Mouse (Mus musculus) MEL (cell line): Measurements from ENCODE around the gene Papss1. TPM values are rescaled to one million over a fixed set of nuclear protein-coding genes. Genes with fewer than 3 reads are reported as not detected.

Source experiments
- DNase-seq: peaks from one replicate; pipeline ENCODE4 v3.0.0; 2011; ENCODE audit warnings: low read depth, low spot score
- H3K27ac ChIP-seq: 2 replicates; pipeline ENCODE4 v1.5.1; 2012; ENCODE audit warnings: low read depth, mild to moderate bottlenecking, control low read depth, low read length, moderate library complexity; ENCODE audit not compliant: control insufficient read depth
- H3K27me3 ChIP-seq, 2 experiments: fragments of 150-350 bp in 1 of 2; sonication (generic) in 1 of 2; 2 replicates each; pipeline ENCODE4 v1.6.1; 2012; ENCODE audit warnings: low read length in 2 of 2, mild to moderate bottlenecking in 2 of 2, improper control_type of control experiment in 1 of 2, moderate library complexity in 1 of 2; ENCODE audit not compliant: insufficient read depth in 2 of 2, control insufficient read depth in 1 of 2
- H3K36me3 ChIP-seq, 2 experiments: 2 replicates each; pipeline ENCODE4 v1.6.1; 2012 to 2014; ENCODE audit warnings: low read length in 2 of 2, improper control_type of control experiment in 1 of 2, inconsistent platforms in 1 of 2, mild to moderate bottlenecking in 1 of 2; ENCODE audit not compliant: insufficient read depth in 2 of 2, control insufficient read depth in 1 of 2
- H3K4me1 ChIP-seq, 2 experiments: fragments of 150-350 bp in 1 of 2; sonication (generic) in 1 of 2; 2 replicates each; pipeline ENCODE4 v1.6.1; 2012; ENCODE audit warnings: low read length in 2 of 2, improper control_type of control experiment in 1 of 2, mild to moderate bottlenecking in 1 of 2; ENCODE audit not compliant: insufficient read depth in 2 of 2, control insufficient read depth in 1 of 2
- H3K4me3 ChIP-seq, 2 experiments: fragments of 150-350 bp in 1 of 2; sonication (generic) in 1 of 2; 2 replicates each; pipeline ENCODE4 v1.5.1; 2012; ENCODE audit warnings: low read depth in 2 of 2, low read length in 2 of 2, mild to moderate bottlenecking in 2 of 2, moderate library complexity in 2 of 2, control low read depth in 1 of 2, improper control_type of control experiment in 1 of 2; ENCODE audit not compliant: control insufficient read depth in 1 of 2, insufficient read depth in 1 of 2
- H3K79me2 ChIP-seq: 2 replicates; pipeline ENCODE4 v1.6.1; 2012; ENCODE audit warnings: mild to moderate bottlenecking, low read length, moderate library complexity; ENCODE audit not compliant: control insufficient read depth, poor library complexity, insufficient read depth
- H3K9ac ChIP-seq: 2 replicates; pipeline ENCODE4 v1.6.1; 2012; ENCODE audit warnings: low read depth, mild to moderate bottlenecking, control low read depth, low read length, moderate library complexity; ENCODE audit not compliant: control insufficient read depth, poor library complexity, severe bottlenecking
- H3K9me3 ChIP-seq: fragments of 150-350 bp; sonication (generic); replicated peaks from 2 replicates; pipeline ENCODE4 v1.6.1; 2012; ENCODE audit warnings: mild to moderate bottlenecking, low read length, improper control_type of control experiment, moderate library complexity; ENCODE audit not compliant: insufficient read depth
- BHLHE40 ChIP-seq: IDR thresholded peaks from 2 replicates; pipeline ENCODE4 v1.6.1; 2012; ENCODE audit warnings: low read depth, mild to moderate bottlenecking, inconsistent platforms, low read length, improper control_type of control experiment, borderline replicate concordance
- CHD1 ChIP-seq: IDR thresholded peaks from 2 replicates; pipeline ENCODE4 v1.6.1; 2012; ENCODE audit warnings: low read depth, mild to moderate bottlenecking, inconsistent platforms, low read length, improper control_type of control experiment
- CHD2 ChIP-seq: IDR thresholded peaks from 2 replicates; pipeline ENCODE4 v1.6.1; 2011; ENCODE audit warnings: low read length, improper control_type of control experiment
- CTCF ChIP-seq, 3 experiments: IDR thresholded peaks in 2 of 3; conservative IDR thresholded peaks in 1 of 3; 2 replicates each; pipeline ENCODE4 v1.5.1; 2011 to 2012; ENCODE audit warnings: low read length in 3 of 3, low read depth in 2 of 3, mild to moderate bottlenecking in 2 of 3, improper control_type of control experiment in 1 of 3, inconsistent platforms in 1 of 3, mixed read lengths in 1 of 3, moderate library complexity in 1 of 3; ENCODE audit not compliant: control insufficient read depth in 1 of 3, insufficient read depth in 1 of 3, poor library complexity in 1 of 3, severe bottlenecking in 1 of 3
- E2F4 ChIP-seq: IDR thresholded peaks from 2 replicates; pipeline ENCODE4 v1.6.1; 2011; ENCODE audit warnings: low read depth, low read length, improper control_type of control experiment, borderline replicate concordance
- EP300 ChIP-seq, 2 experiments: IDR thresholded peaks; 2 replicates each; pipeline ENCODE4 v1.6.1; 2011; ENCODE audit warnings: improper control_type of control experiment in 2 of 2, low read length in 2 of 2, low read depth in 1 of 2, mild to moderate bottlenecking in 1 of 2
- MXI1 ChIP-seq: IDR thresholded peaks from 2 replicates; pipeline ENCODE4 v1.6.1; 2011; ENCODE audit warnings: mild to moderate bottlenecking, low read depth, low read length, improper control_type of control experiment
- MYB ChIP-seq: IDR thresholded peaks from 2 replicates; pipeline ENCODE4 v1.6.1; 2011; ENCODE audit warnings: mild to moderate bottlenecking, low read depth, low read length, improper control_type of control experiment
- POLR2AphosphoS5 ChIP-seq: IDR thresholded peaks from 2 replicates; pipeline ENCODE4 v1.6.1; 2012; ENCODE audit warnings: low read depth, borderline replicate concordance, mild to moderate bottlenecking, inconsistent platforms, low read length, moderate library complexity, mixed read lengths
- SIN3A ChIP-seq: IDR thresholded peaks from 2 replicates; pipeline ENCODE4 v1.6.1; 2012; ENCODE audit warnings: low read length, improper control_type of control experiment, inconsistent platforms
- UBTF ChIP-seq: IDR thresholded peaks from 2 replicates; pipeline ENCODE4 v1.6.1; 2012; ENCODE audit warnings: low read depth, mild to moderate bottlenecking, inconsistent platforms, low read length, improper control_type of control experiment, moderate library complexity, borderline replicate concordance; ENCODE audit not compliant: insufficient read depth
- USF1 ChIP-seq: IDR thresholded peaks from 2 replicates; pipeline ENCODE4 v1.6.1; 2014; ENCODE audit warnings: low read depth, mild to moderate bottlenecking, inconsistent platforms, low read length, improper control_type of control experiment, moderate library complexity
- USF2 ChIP-seq, 2 experiments: IDR thresholded peaks; 2 replicates each; pipeline ENCODE4 v1.6.1; 2011 to 2012; ENCODE audit warnings: improper control_type of control experiment in 2 of 2, low read length in 2 of 2, borderline replicate concordance in 1 of 2, inconsistent platforms in 1 of 2, low read depth in 1 of 2, mild to moderate bottlenecking in 1 of 2; ENCODE audit not compliant: insufficient read depth in 1 of 2
- ZMIZ1 ChIP-seq: IDR thresholded peaks from 2 replicates; pipeline ENCODE4 v1.6.1; 2012; ENCODE audit warnings: low read depth, mild to moderate bottlenecking, inconsistent platforms, low read length, improper control_type of control experiment, moderate library complexity
- ZNF384 ChIP-seq: IDR thresholded peaks from 2 replicates; pipeline ENCODE4 v1.6.1; 2012; ENCODE audit warnings: low read depth, mild to moderate bottlenecking, inconsistent platforms, low read length, improper control_type of control experiment
- polyA plus RNA-seq, 2 experiments: library from polyadenylated mRNA; stranded (reverse) in 1 of 2; unstranded in 1 of 2; fragments of >175 nt in 1 of 2; fragments of >200 nt in 1 of 2; gene quantifications; 2 replicates each; pipeline versions ENCODE4 v1.2.1 to v1.2.4; 2012; ENCODE audit warnings: low replicate concordance in 2 of 2, low read depth in 1 of 2; ENCODE audit not compliant: insufficient read length in 2 of 2, insufficient read depth in 1 of 2, missing spikeins in 1 of 2
- total RNA-seq: library from RNA; depleted of rRNA; stranded (reverse); fragments of 300-350 nt; gene quantifications from 2 replicates; pipeline ENCODE4 v1.2.3, GENCODE M21; 2012

The Papss1 gene
- total and polyA plus RNA-seq, 3 experiments = 27.7 to 36.2 TPM; not detected in 1

DNA sequence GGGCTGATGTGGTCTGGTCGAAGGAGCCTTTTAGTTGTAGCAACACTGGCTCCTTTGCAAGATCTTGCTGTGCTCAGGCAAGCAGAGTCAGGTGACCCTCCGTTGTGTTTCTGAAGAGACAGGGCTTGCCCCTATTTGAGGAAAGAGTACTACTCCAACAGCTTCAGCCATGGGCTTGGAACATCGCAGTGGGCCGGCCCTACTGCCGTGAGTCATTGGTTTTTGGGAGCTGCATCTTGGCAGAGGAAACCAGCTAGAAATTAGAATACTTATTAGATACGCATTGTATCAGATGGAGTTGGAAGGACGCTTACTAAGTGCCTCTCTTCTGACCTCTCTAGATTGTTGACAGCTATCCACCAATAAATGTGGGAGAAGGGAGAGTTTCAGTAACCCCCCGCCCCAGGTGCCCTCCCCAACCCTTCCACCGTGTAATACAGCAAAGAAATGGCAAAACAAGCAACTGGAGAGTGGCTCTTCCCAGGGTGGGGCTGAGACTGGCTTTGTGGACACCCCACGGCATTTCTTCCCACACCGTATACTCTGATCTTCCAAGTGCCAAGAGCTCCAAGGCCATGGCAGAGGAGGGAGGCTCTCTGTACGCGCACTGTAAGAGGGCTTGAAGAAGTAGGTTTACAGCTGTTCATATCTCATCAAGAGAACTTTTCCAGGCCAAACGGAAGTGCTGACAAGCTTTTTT lies 31.1 kb downstream of the Papss1 start (continued):
- TF ChIP-seq USF1 (no peak), USF2 (IDR thresholded peaks at IDR 0.05; ENCODE audit: borderline replicate concordance in 1 of 2, insufficient read depth in 1 of 2, low read depth in 1 of 2, low read length in 2 of 2) (no peak)
- TF ChIP-seq, all 39 proteins: peak for 0

GRCm38 (mm10) chr3:131600726-131601125 lies 36.2 kb downstream of the Papss1 start:
- Histone ChIP-seq H3K79me2 (no peaks in the 10 kb centered on the region), H3K9ac (no peak overlapping the region), H3K9me3 (no peaks in the 10 kb centered on the region), H3K27me3 (no peaks in the 10 kb centered on the region), H3K4me1 (no peaks in the 10 kb centered on the region), H3K27ac (no peak overlapping the region), H3K4me3 (no peak overlapping the region), H3K36me3 (no peaks in the 10 kb centered on the region)
- TF ChIP-seq BHLHE40 (no peak), SIN3A (no peak), EP300 (IDR thresholded peaks at IDR 0.05; ENCODE audit: low read depth in 1 of 2, low read length in 2 of 2) (no peak), UBTF (no peak)
- DNase-seq = no peak

DNA sequence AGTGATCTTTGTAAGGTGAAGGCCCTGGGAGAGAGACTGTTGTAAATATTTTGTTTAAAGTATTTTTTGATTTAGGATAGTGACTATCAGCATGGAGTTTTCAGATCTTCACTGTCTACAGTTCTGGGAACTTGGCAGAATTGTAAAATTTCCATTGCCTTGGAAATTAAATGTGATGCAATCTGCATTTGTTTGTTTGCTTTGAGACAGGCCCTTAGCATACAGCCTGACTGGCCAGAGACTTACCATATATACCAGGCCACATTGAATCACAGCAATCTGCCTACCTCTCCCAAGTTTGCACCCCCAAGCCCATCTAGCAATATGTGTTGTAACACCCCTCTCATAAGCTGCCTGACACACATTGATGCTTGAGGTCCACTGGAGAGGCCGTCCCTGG lies 36.8 kb downstream of the Papss1 start:
- H3K36me3 ChIP-seq = no peaks in the 10 kb centered on the region; a peak in 1 of 4 replicates
- no peak for TF ChIP-seq CTCF (IDR thresholded peaks at IDR 0.05 in 2 of 3, conservative IDR thresholded peaks at IDR 0.05 in 1 of 3; ENCODE audit: control insufficient read depth in 1 of 3, insufficient read depth in 1 of 3, low read depth in 2 of 3, low read length in 3 of 3, poor library complexity in 1 of 3, severe bottlenecking in 1 of 3)
- TF ChIP-seq ZMIZ1 = no peak
- TF ChIP-seq MXI1 = no peak
- no peak for TF ChIP-seq USF1
- TF ChIP-seq CHD1 = no peak
- no peak for TF ChIP-seq BHLHE40
- TF ChIP-seq ZNF384 = no peak
- TF ChIP-seq MYB = no peak
- no peak for TF ChIP-seq UBTF
- no peak for TF ChIP-seq E2F4
- no peak for TF ChIP-seq CHD2
- no peak for TF ChIP-seq POLR2AphosphoS5
- no peak for TF ChIP-seq EP300 (IDR thresholded peaks at IDR 0.05; ENCODE audit: low read depth in 1 of 2, low read length in 2 of 2)
- H3K9ac ChIP-seq = no peak overlapping the region
- no peaks in the 10 kb centered on the region for H3K9me3 ChIP-seq
- H3K79me2 ChIP-seq = no peaks in the 10 kb centered on the region
- no peak overlapping the region for H3K27ac ChIP-seq
- no peaks in the 10 kb centered on the region for H3K27me3 ChIP-seq
- no peak overlapping the region for H3K4me3 ChIP-seq
- no peak for DNase-seq
- H3K4me1 ChIP-seq = no peaks in the 10 kb centered on the region
